Mouse (Mus musculus): Measurements from ENCODE around the gene Psmd4.

- TF ChIP-seq TAL1 (conservative IDR thresholded peaks at IDR 0.05; ENCODE audit: low read depth, low read length) = no peak
- no peak for TF ChIP-seq CTCF (IDR thresholded peaks at IDR 0.05; ENCODE audit: low read depth, low read length)
Measured at GRCm38 (mm10) chr3:95010396-95010795, 32.0 kb downstream of the Psmd4 start.

Data from G1E (cell line).